Mouse (Mus musculus) limb, embryonic 11.5 days (tissue): ENCODE data around the gene Kirrel. TPM values are rescaled to one million over a fixed set of nuclear protein-coding genes. Genes with fewer than 3 reads are reported as not detected.
A peak's percentile ranks its signal among the peaks of the same experiment; 100 is the strongest.
"Not testable (repeated sequence)": the region's sequence is repeated elsewhere in the genome, so short reads cannot be mapped to it uniquely, and the experiment has no call there.

ENCODE experiments used
- ATAC-seq: fragments of 200-750 bp; cut with Nextera tagmentation; 2 replicates; pipeline ENCODE4 v1.8.0; 2017; ENCODE audit warnings: low read depth; ENCODE audit not compliant: insufficient number of reproducible peaks, low FRiP score, low TSS enrichment
- DNase-seq: peaks from one replicate; pipeline ENCODE4 v3.0.0-alpha.2; 2015; ENCODE audit warnings: low spot score
- H3K27ac ChIP-seq: fragments of 300-500 bp; sonication (generic); replicated peaks from 2 replicates; pipeline ENCODE4 v1.5.1; 2014; ENCODE audit warnings: low read depth, mild to moderate bottlenecking, low read length
- H3K27me3 ChIP-seq: fragments of 300-500 bp; sonication (generic); 2 replicates; pipeline ENCODE4 v1.6.1; 2014; ENCODE audit warnings: mild to moderate bottlenecking, low read length, mixed read lengths; ENCODE audit not compliant: control insufficient read depth, insufficient read depth
- H3K36me3 ChIP-seq: fragments of 300-500 bp; sonication (generic); 2 replicates; pipeline ENCODE4 v1.6.1; 2014; ENCODE audit warnings: mild to moderate bottlenecking, low read length, moderate library complexity, mixed read lengths; ENCODE audit not compliant: control insufficient read depth, insufficient read depth
- H3K4me1 ChIP-seq: fragments of 300-500 bp; sonication (generic); 2 replicates; pipeline ENCODE4 v1.6.1; 2014; ENCODE audit warnings: low read length, mixed read lengths; ENCODE audit not compliant: control insufficient read depth, insufficient read depth
- H3K4me2 ChIP-seq: fragments of 300-500 bp; sonication (generic); 2 replicates; pipeline ENCODE4 v1.6.1; 2014; ENCODE audit warnings: low read depth, mild to moderate bottlenecking, moderate library complexity; ENCODE audit not compliant: severe bottlenecking
- H3K4me3 ChIP-seq: fragments of 300-500 bp; sonication (generic); 2 replicates; pipeline ENCODE4 v1.5.1; 2014; ENCODE audit warnings: low read depth, low read length
- H3K9ac ChIP-seq: fragments of 300-500 bp; sonication (generic); 2 replicates; pipeline ENCODE4 v1.6.1; 2014; ENCODE audit warnings: mild to moderate bottlenecking, low read length
- H3K9me3 ChIP-seq: fragments of 300-500 bp; sonication (generic); 2 replicates; pipeline ENCODE4 v1.6.1; 2016; ENCODE audit warnings: low read length; ENCODE audit not compliant: control insufficient read depth
- WGBS: fragments of 180-500 bp; shearing (Covaris S2); extraction: QIAGEN DNeasy Blood & Tissue Kit; methylation state at CpG from one replicate; pipeline ENCODE4 v1.1.7; 2014; 5-methylcytosine and 5-hydroxymethylcytosine counted together
- polyA plus RNA-seq: library from polyadenylated mRNA; unstranded; fragments of >200 nt; fragmentation: Nextera tagmentation; extraction: Ambion mirVana; gene quantifications from 2 replicates; pipeline ENCODE4 v1.2.1, GENCODE M21; 2014

Kirrel gene
- polyA plus RNA-seq, 1 experiment from 2014 or later = 12.8 TPM

DNA sequence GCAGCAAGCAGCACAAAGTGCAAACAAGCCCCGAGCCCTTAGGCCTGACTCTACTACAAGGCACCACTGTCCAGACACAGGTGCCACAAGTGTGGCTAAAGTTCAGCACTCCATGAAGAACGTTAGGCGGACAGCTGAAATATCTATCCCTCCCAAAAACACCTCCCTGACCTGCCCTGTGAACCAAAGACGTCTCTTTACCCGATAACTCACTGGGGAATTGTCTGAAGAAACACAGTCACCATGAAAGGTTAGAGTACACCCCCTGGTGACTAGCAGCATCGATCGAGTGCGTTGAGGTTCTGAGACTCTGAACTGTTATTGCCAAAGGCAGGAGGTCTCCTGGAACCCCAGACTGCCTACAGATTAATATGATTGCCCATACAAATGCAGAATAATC is 59.3 kb downstream of the Kirrel start:
- no peak overlapping the region for H3K9ac ChIP-seq
- H3K27ac ChIP-seq = no peak overlapping the region
- H3K9me3 ChIP-seq = no peaks in the 10 kb centered on the region
- 80% methylated on average over 8 of the region's 8 CpGs for WGBS
- H3K27me3 ChIP-seq = no peaks in the 10 kb centered on the region
- DNase-seq = no peak
- no peak overlapping the region for H3K4me2 ChIP-seq
- H3K4me1 ChIP-seq = peaks cover 7% of the 10 kb centered on the region; the same call in 1 of the 2 replicates
- ATAC-seq = no peak
- no peak overlapping the region for H3K4me3 ChIP-seq
- no peaks in the 10 kb centered on the region for H3K36me3 ChIP-seq

DNA sequence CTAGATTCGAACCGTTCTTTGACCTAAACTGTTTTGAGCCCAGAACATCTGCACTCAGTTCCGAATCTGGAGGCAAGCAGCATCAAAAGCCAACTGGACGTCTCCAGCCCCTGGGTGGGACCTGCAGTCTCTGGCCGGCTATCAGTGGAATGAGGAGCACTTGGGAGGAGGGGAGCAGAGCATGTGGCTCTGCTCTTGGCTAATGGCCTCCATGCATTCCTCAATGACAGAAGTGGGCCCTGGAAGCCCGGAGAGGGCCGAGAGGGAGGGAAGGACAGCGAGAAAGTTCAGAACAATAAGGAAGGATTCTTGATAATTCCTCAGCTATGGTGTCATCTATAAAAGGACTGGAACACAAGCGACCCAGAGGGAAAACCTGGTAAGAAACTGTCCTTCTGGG is 59.7 kb downstream of the Kirrel start:
- Histone ChIP-seq H3K9ac (no peak overlapping the region), H3K36me3 (no peaks in the 10 kb centered on the region), H3K9me3 (no peaks in the 10 kb centered on the region), H3K4me1 (peaks cover 7% of the 10 kb centered on the region; the same call in 1 of the 2 replicates), H3K27ac (no peak overlapping the region), H3K4me3 (no peak overlapping the region), H3K27me3 (no peaks in the 10 kb centered on the region), H3K4me2 (no peak overlapping the region)
- ATAC-seq = no peak
- DNase-seq = no peak
- 64% methylated on average over 9 of the region's 9 CpGs for WGBS

DNA sequence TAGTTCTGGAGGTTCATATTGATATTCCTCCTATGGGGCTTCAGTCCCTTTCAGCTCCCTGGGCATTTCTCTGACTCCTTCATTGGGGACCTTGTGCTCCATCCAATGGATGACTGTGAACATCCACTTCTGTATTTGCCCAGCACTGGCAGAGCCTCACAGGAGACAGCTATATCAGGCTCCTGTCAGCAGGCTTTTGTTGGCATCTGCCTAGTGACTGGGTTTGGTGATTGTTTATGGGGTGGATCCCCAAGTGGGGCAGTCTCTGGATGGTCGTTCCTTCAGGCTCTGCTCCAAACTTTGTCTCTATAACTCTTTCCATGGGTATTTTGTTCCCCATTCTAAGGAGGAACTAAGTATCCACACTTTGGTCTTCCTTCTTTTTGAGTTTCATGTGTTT is 60.7 kb downstream of the Kirrel start:
- not testable (repeated sequence) for H3K9me3 ChIP-seq, H3K27me3 ChIP-seq, H3K27ac ChIP-seq, DNase-seq, ATAC-seq, H3K4me2 ChIP-seq, H3K4me1 ChIP-seq, H3K9ac ChIP-seq, H3K4me3 ChIP-seq, H3K36me3 ChIP-seq
- 67% methylated on average over 1 of the region's 1 CpGs for WGBS

DNA sequence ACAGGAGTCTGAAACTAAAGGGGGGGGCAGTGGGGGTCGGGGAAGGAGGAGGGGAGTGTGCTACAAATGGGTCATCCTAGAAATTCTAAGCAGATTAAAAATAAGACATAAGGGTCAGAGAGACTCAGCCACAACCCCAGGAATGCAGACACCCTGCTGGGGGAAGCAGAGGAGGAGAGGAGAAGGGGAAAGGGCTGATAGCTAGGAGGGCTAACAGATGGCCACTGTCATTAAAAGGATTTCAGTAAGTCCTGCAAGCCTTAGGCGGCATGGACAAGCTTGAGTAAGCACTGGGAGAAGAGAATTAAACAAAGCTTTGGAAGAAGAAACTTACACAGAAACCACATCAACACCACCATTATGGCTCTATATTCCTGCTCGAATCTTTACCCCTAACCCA is 62.3 kb downstream of the Kirrel start:
- Histone ChIP-seq H3K36me3 (no peaks in the 10 kb centered on the region), H3K4me3 (no peak overlapping the region), H3K27ac (no peak overlapping the region), H3K4me2 (no peak overlapping the region), H3K27me3 (no peaks in the 10 kb centered on the region), H3K9ac (no peak overlapping the region), H3K4me1 (no peaks in the 10 kb centered on the region), H3K9me3 (no peaks in the 10 kb centered on the region)
- DNase-seq (no peak), ATAC-seq (no peak)
- 62% methylated on average over 3 of the region's 3 CpGs for WGBS

DNA sequence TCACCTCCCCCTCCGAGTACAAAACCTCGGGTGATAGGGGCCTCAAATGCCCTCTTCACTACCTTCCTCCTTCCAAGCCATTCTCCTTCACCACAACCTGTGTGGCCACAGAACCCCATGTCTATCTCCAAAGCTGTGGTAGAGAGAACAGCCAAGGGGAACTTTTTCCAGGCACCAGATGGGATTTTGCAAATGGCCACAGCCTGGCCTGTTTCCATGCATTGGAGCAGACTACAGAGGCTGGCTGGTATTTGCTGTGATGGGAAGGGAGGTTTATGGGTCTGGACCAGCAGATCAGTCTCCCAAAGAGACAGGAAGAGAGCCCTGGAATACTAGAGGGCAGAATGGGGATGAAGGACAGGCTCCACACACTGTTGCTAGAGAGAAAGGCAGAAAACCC is 69.7 kb downstream of the Kirrel start:
- no peak overlapping the region for H3K9ac ChIP-seq
- H3K4me2 ChIP-seq = no peak overlapping the region
- H3K9me3 ChIP-seq = no peaks in the 10 kb centered on the region
- no peak for ATAC-seq
- no peak overlapping the region for H3K4me3 ChIP-seq
- H3K27me3 ChIP-seq = no peaks in the 10 kb centered on the region
- peaks cover 10% of the 10 kb centered on the region; the same call in 1 of the 2 replicates for H3K4me1 ChIP-seq
- no peaks in the 10 kb centered on the region for H3K36me3 ChIP-seq
- no peak for DNase-seq
- H3K27ac ChIP-seq = no peak overlapping the region
- 73% methylated on average over 2 of the region's 2 CpGs for WGBS

DNA sequence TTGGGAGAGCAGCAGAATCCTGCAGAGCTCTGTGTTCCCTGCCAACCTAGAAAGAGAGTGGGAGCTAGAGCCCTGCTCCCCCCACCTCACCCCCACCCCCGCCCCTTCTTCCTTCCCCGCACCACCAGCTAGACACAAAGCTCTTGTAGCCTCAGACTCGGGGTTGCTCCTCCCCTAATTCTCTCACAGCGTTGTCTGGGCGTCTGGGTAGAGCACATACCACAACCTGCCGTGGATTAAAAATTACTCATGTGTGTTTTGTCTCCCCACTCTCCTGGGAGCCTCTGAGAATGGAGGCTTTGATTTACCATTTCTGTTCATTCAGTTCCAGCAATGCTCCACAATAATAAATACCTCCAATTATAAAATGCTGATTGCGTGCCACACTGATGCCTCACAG is 72.2 kb downstream of the Kirrel start:
- ATAC-seq (no peak), DNase-seq (no peak)
- Histone ChIP-seq H3K9ac (no peak overlapping the region), H3K27me3 (no peaks in the 10 kb centered on the region), H3K4me1 (peaks cover 10% of the 10 kb centered on the region; the same call in 1 of the 2 replicates), H3K4me3 (no peak overlapping the region), H3K27ac (peak overlapping the region; percentile 45; the same call in 1 of the 2 replicates), H3K36me3 (no peaks in the 10 kb centered on the region), H3K9me3 (no peaks in the 10 kb centered on the region), H3K4me2 (no peak overlapping the region)
- 47% methylated on average over 7 of the region's 7 CpGs for WGBS

DNA sequence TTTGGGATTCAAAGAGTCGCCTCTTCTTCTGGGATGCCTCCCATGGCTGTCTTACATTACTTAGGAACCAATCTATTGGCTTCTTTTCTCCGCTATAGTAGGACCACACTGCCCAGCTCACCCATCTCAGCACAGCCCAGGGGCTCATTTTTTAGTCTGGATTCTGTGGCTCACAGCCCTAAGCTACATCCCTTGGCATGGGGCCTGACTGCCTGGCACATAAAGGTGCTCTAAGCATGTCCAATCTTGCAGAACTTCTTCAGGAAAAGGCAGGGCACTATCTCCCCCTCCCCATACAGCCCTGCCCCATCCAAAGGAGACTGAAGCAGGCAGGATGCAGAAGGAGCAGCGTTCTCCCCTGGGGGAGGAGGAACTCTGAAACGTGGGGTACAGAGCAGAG is 73.6 kb downstream of the Kirrel start:
- DNase-seq (no peak), ATAC-seq (no peak)
- no peaks in the 10 kb centered on the region for H3K36me3 ChIP-seq
- H3K4me3 ChIP-seq = no peak overlapping the region
- no peak overlapping the region for H3K4me2 ChIP-seq
- no peaks in the 10 kb centered on the region for H3K27me3 ChIP-seq
- no peak overlapping the region for H3K27ac ChIP-seq
- 89% methylated on average over 4 of the region's 4 CpGs for WGBS
- no peak overlapping the region for H3K9ac ChIP-seq
- no peaks in the 10 kb centered on the region for H3K9me3 ChIP-seq
- H3K4me1 ChIP-seq = peaks cover 10% of the 10 kb centered on the region; the same call in 1 of the 2 replicates

DNA sequence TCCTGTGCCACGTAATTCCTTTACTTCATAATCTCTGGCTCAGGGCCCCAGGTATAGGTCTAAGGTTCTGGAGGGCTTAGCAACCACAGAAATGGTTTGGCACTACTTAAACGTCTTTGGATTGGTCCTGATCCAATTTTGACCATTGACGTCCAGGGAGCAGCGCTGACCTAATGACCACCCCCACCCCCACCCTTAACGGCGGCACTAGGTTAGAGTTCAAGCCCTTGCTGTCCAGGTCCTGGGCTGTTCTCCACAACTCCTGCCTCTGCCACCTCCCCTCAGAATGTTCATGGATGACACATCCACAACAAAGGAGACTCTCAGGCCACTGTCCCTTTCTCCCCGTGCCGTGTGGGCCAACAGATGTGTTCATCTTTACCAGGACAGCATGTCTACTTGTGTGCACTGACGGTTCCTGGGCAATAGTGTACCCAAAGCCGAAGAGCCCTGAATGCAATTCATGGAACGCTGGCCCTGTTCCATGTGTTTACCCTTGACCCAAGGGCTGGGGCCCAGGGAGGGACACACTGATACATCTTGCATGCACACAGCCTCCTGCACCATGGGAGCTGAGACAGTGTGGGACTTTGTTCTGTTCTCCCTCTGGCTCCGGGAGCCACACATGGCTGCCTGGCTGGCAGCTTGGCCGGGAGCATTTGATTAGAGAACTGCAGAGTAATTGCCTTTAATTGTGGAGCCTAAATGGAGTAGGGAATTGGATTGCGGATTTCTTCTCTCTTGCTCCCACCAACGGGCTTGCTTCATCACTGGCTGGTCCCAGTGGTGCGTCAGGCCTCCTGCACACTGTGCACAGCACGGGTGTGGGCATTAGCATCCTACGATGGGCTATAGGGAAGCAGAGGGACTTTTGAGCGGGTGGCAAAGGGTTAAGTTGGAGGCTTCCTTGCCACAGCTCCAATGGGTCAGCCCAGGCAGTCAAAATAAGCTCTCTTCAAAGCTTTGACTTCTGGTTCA is 76.3 kb downstream of the Kirrel start:
- ATAC-seq (no peak), DNase-seq (no peak)
- WGBS = 80% methylated on average over 19 of the region's 19 CpGs
- Histone ChIP-seq H3K4me2 (no peak overlapping the region), H3K27me3 (no peaks in the 10 kb centered on the region), H3K4me3 (no peak overlapping the region), H3K4me1 (peaks cover 10% of the 10 kb centered on the region; the same call in 1 of the 2 replicates), H3K9ac (no peak overlapping the region), H3K9me3 (no peaks in the 10 kb centered on the region), H3K27ac (no peak overlapping the region), H3K36me3 (no peaks in the 10 kb centered on the region)
